Mouse (Mus musculus): ENCODE results near the gene Pcsk6. TPM values are rescaled to one million over a fixed set of nuclear protein-coding genes. Genes with fewer than 3 reads are reported as not detected.

Gene Pcsk6
- total RNA-seq (2012; rRNA removed) (not detected in 2 replicates), polyA plus RNA-seq (2012; ENCODE audit: insufficient read depth in 1 of 2, insufficient read length in 2 of 2, low read depth in 1 of 2, low replicate concordance in 2 of 2, missing spikeins in 1 of 2) (under 1 TPM in 1 of 2 experiments, not detected in 1; 0.01 TPM)

DNA sequence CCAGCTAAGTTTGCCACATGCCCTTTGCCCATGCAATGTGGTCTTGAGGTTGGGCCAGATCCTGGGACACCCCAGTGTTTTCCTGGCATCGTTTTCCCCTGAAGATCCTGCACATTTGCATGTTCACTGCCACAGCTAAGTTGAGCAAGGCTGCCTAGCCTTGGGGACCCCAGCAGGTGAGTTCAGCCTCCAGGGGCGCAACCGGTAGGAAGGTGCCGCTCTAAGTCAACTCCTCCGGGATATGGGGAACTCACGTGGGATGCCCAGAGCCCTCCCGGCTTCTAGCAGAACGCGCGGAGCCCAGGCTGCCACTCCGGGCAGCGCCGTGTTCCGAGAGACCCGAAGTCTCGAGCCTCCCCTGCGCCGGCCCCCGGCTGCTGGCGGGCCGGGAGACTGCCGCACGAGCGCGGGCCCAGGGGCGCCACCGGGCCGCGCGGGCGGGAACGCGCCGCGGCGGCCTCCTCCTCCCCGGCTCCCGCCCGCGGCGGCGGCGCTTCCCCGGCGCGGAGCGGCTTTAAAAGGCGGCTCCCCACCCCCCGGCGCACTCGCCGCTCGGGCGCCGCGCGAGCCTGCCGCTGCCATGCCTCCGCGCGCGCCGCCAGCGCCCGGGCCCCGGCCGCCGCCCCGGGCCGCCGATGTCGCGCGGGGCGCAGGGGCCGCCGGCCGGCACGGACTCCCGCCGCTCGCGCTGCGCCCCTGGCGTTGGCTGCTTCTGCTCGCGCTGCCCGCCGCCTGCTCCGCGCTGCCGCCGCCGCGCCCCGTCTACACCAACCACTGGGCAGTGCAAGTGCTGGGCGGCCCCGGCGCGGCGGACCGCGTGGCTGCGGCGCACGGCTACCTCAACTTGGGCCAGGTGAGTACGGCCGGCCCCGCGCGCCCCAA, at the start of gene Pcsk6:
TSS of gene Pcsk6 (plus strand) at position 144 of the 882 bp plus-strand sequence.
- peaks cover 0 to 2% of the 10 kb centered on the region in 2 experiments; a peak in 2 of 4 replicates for H3K27me3 ChIP-seq (ENCODE audit: control insufficient read depth in 1 of 2, insufficient read depth in 2 of 2, low read length in 2 of 2)
- H3K4me1 ChIP-seq (ENCODE audit: control insufficient read depth in 1 of 2, insufficient read depth in 2 of 2, low read length in 2 of 2), result no peaks in the 10 kb centered on the region
- no peaks in the 10 kb centered on the region for H3K79me2 ChIP-seq (ENCODE audit: control insufficient read depth, insufficient read depth, low read length, poor library complexity)
- no peak within 1 kb of the TSS for H3K4me3 ChIP-seq (ENCODE audit: control insufficient read depth in 1 of 2, insufficient read depth in 1 of 2, low read depth in 2 of 2, low read length in 2 of 2)
- no peak for TF ChIP-seq E2F4 (IDR thresholded peaks at IDR 0.05; ENCODE audit: borderline replicate concordance, low read depth, low read length)
- no peak for TF ChIP-seq SIN3A (IDR thresholded peaks at IDR 0.05; ENCODE audit: low read length)
- no peak for TF ChIP-seq POLR2A (IDR thresholded peaks at IDR 0.05; ENCODE audit: control insufficient read depth in 1 of 2, insufficient read depth in 1 of 2, low read depth in 1 of 2, low read length in 2 of 2, poor library complexity in 1 of 2)
- TF ChIP-seq ELF1 (IDR thresholded peaks at IDR 0.05; ENCODE audit: low read depth, low read length), result no peak
- TF ChIP-seq TBP (IDR thresholded peaks at IDR 0.05; ENCODE audit: low read depth, low read length), result no peak
- no peak for TF ChIP-seq MAZ (IDR thresholded peaks at IDR 0.05; ENCODE audit: low read depth, low read length)
- no peak for TF ChIP-seq ETS1 (IDR thresholded peaks at IDR 0.05; ENCODE audit: low read depth, low read length)
- TF ChIP-seq NELFE (IDR thresholded peaks at IDR 0.05; ENCODE audit: low read depth, low read length), result no peak
- TF ChIP-seq MAX (IDR thresholded peaks at IDR 0.05; ENCODE audit: low read length), result no peak
- TF ChIP-seq CHD1 (IDR thresholded peaks at IDR 0.05; ENCODE audit: low read depth, low read length), result no peak
- TF ChIP-seq POLR2AphosphoS5 (IDR thresholded peaks at IDR 0.05; ENCODE audit: borderline replicate concordance, low read depth, low read length), result no peak
- DNase-seq (ENCODE audit: low read depth, low spot score), result no peak
- H3K9ac ChIP-seq (ENCODE audit: control insufficient read depth, low read depth, low read length, poor library complexity, severe bottlenecking), result no peak within 1 kb of the TSS
- no peaks in the 10 kb centered on the region for H3K36me3 ChIP-seq (ENCODE audit: control insufficient read depth in 1 of 2, insufficient read depth in 2 of 2, low read length in 2 of 2)
- no peak within 1 kb of the TSS for H3K27ac ChIP-seq (ENCODE audit: control insufficient read depth, low read depth, low read length)
- H3K9me3 ChIP-seq (replicated peaks; ENCODE audit: insufficient read depth, low read length), result no peaks in the 10 kb centered on the region

DNA sequence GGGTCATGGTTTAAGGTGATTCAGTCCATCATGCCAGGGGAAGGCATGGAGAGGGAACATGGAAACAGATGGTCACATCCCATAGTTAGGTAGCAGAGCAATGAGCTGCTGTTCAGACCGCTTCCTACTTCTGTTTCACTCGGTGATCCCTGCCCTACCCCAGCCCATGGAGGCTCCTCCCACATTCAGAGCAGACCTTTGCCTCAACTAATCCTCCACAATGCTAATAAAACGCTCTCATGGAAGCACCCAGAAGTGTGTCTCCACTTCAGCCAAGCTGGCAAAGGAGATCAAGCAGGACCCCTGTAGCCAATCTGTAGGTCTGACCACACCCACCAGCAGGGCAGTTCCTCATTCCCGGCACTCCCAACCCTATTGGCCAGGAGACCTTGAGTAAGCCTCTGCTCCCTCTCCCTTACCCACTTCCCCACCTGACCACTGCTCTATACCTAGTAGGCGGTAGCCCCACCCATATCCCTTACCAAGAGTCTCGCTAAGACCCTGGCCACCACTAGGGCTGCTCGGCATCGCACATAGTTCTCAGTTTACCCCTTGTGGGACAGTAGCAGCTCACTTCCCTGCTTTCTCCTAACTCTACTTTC, 47.8 kb upstream of the Pcsk6 start:
- no peak overlapping the region for H3K27ac ChIP-seq (ENCODE audit: control insufficient read depth, low read depth, low read length)
- H3K27me3 ChIP-seq (ENCODE audit: control insufficient read depth in 1 of 2, insufficient read depth in 2 of 2, low read length in 2 of 2), result no peaks in the 10 kb centered on the region
- H3K36me3 ChIP-seq (ENCODE audit: control insufficient read depth in 1 of 2, insufficient read depth in 2 of 2, low read length in 2 of 2), result no peaks in the 10 kb centered on the region
- H3K4me1 ChIP-seq (ENCODE audit: control insufficient read depth in 1 of 2, insufficient read depth in 2 of 2, low read length in 2 of 2), result no peaks in the 10 kb centered on the region
- H3K9me3 ChIP-seq (replicated peaks; ENCODE audit: insufficient read depth, low read length), result no peaks in the 10 kb centered on the region
- peak; percentile 6 for DNase-seq (ENCODE audit: low read depth, low spot score)
- H3K4me3 ChIP-seq (ENCODE audit: control insufficient read depth in 1 of 2, insufficient read depth in 1 of 2, low read depth in 2 of 2, low read length in 2 of 2), result no peak overlapping the region
- no peak overlapping the region for H3K9ac ChIP-seq (ENCODE audit: control insufficient read depth, low read depth, low read length, poor library complexity, severe bottlenecking)
- TF ChIP-seq MYB (IDR thresholded peaks at IDR 0.05; ENCODE audit: low read depth, low read length) (no peak), ZMIZ1 (IDR thresholded peaks at IDR 0.05; ENCODE audit: low read depth, low read length) (no peak), KAT2A (conservative IDR thresholded peaks at IDR 0.05; ENCODE audit: low read depth, low read length) (no peak), MAZ (IDR thresholded peaks at IDR 0.05; ENCODE audit: low read depth, low read length) (no peak), JUND (IDR thresholded peaks at IDR 0.05; ENCODE audit: low read depth, low read length) (no peak), RCOR1 (IDR thresholded peaks at IDR 0.05; ENCODE audit: low read depth, low read length) (no peak), UBTF (IDR thresholded peaks at IDR 0.05; ENCODE audit: borderline replicate concordance, insufficient read depth, low read depth, low read length) (no peak), EP300 (IDR thresholded peaks at IDR 0.05; ENCODE audit: low read depth in 1 of 2, low read length in 2 of 2) (no peak), POLR2A (IDR thresholded peaks at IDR 0.05; ENCODE audit: control insufficient read depth in 1 of 2, insufficient read depth in 1 of 2, low read depth in 1 of 2, low read length in 2 of 2, poor library complexity in 1 of 2) (no peak)
- H3K79me2 ChIP-seq (ENCODE audit: control insufficient read depth, insufficient read depth, low read length, poor library complexity), result no peaks in the 10 kb centered on the region
